Mouse (Mus musculus) CH12.LX (cell line): ENCODE data around the gene Slc44a4.
A peak's percentile ranks its signal among the peaks of the same experiment; 100 is the strongest.

Source experiments
- CHD2 ChIP-seq: IDR thresholded peaks from 2 replicates; pipeline ENCODE4 v1.6.1; 2011; ENCODE audit warnings: low read length, improper control_type of control experiment
- CTCF ChIP-seq, 2 experiments: IDR thresholded peaks in 1 of 2; conservative IDR thresholded peaks in 1 of 2; 2 replicates each; pipeline ENCODE4 v1.5.1; 2011 to 2012; ENCODE audit warnings: low read depth in 2 of 2, low read length in 2 of 2, improper control_type of control experiment in 1 of 2, inconsistent platforms in 1 of 2, mild to moderate bottlenecking in 1 of 2, moderate library complexity in 1 of 2
- EP300 ChIP-seq: IDR thresholded peaks from 2 replicates; pipeline ENCODE4 v1.6.1; 2011; ENCODE audit warnings: low read length, improper control_type of control experiment
- HCFC1 ChIP-seq: IDR thresholded peaks from 2 replicates; pipeline ENCODE4 v1.6.1; 2012; ENCODE audit warnings: low read depth, mild to moderate bottlenecking, inconsistent platforms, low read length, improper control_type of control experiment
- KAT2A ChIP-seq: IDR thresholded peaks from 2 replicates; pipeline ENCODE4 v1.6.1; 2012; ENCODE audit warnings: low read length, improper control_type of control experiment, inconsistent platforms; ENCODE audit not compliant: insufficient replicate concordance
- MAX ChIP-seq: IDR thresholded peaks from 2 replicates; pipeline ENCODE4 v1.6.1; 2011; ENCODE audit warnings: low read length, improper control_type of control experiment
- MEF2A ChIP-seq: IDR thresholded peaks from 2 replicates; pipeline ENCODE4 v1.6.1; 2014; ENCODE audit warnings: low read depth, mild to moderate bottlenecking, inconsistent platforms, low read length, improper control_type of control experiment, borderline replicate concordance
- MXI1 ChIP-seq: IDR thresholded peaks from 2 replicates; pipeline ENCODE4 v1.6.1; 2011; ENCODE audit warnings: mild to moderate bottlenecking, low read depth, low read length, improper control_type of control experiment
- POLR2A ChIP-seq: IDR thresholded peaks from 2 replicates; pipeline ENCODE4 v1.6.1; 2011; ENCODE audit warnings: low read depth, mild to moderate bottlenecking, improper control_type of control experiment, low read length
- RAD21 ChIP-seq: IDR thresholded peaks from 2 replicates; pipeline ENCODE4 v1.6.1; 2011; ENCODE audit warnings: low read depth, mild to moderate bottlenecking, low read length, improper control_type of control experiment, moderate library complexity
- RCOR1 ChIP-seq: conservative IDR thresholded peaks from 2 replicates; pipeline ENCODE4 v1.6.1; 2012; ENCODE audit warnings: low read depth, mild to moderate bottlenecking, inconsistent platforms, low read length, improper control_type of control experiment
- SMC3 ChIP-seq: IDR thresholded peaks from 2 replicates; pipeline ENCODE4 v1.6.1; 2011; ENCODE audit warnings: low read depth, low read length, improper control_type of control experiment
- TCF12 ChIP-seq: IDR thresholded peaks from 2 replicates; pipeline ENCODE4 v1.6.1; 2014; ENCODE audit warnings: low read depth, mild to moderate bottlenecking, inconsistent platforms, low read length, improper control_type of control experiment
- ZNF384 ChIP-seq: IDR thresholded peaks from 2 replicates; pipeline ENCODE4 v1.6.1; 2012; ENCODE audit warnings: low read depth, low read length, improper control_type of control experiment, inconsistent platforms

DNA sequence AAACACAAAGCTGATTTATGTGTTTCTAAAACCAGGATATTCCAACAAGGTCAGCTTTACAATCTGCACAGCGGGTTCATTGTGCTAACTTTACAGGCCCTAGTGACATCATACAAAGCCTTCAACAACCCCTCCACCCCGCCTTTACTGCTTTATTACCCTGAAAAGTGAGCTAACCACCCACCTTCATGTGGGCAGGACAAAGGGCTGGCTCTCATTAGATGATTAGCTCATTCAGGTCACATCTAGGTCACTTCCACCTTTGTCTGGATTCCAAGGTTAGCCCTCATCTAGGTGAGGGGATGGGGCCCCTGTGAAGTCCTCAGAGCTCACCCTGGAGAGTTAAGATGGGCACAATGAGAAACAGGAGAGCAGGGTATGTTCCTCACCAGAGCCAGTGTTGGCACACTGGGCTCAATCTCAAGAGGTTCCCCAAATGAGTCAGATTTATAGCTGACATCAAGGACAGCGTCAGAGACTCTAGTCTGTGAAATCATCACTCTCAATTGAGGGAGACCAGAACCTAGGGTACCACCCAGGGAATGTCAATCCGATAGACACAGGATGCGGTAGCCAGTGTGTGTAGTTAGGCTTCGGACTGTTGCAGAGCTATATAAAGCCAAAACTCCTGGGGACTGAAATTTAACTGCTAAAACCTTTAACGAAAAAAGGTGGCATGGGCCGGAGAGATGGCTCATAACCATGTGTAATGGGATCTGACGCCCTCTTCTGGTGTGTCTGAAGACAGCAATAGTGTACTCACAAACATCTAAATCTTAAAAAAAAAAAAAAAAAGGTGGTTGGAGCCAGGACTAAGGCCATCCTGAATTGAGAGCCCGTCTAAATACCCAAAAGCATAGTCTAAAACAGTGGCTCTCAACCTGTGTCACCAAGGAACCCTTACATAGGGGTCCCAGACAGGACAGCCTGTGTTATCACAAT is 36.5 kb downstream of the Slc44a4 start:
- no peak for TF ChIP-seq RCOR1
- TF ChIP-seq POLR2A = no peak; the same call in 1 of the 2 replicates
- no peak for TF ChIP-seq TCF12
- TF ChIP-seq MEF2A = no peak
- no peak for TF ChIP-seq EP300
- TF ChIP-seq MXI1 = no peak
- TF ChIP-seq CTCF (conservative IDR thresholded peaks at IDR 0.05 in 1 of 2, IDR thresholded peaks at IDR 0.05 in 1 of 2; ENCODE audit: low read depth in 2 of 2, low read length in 2 of 2) = peak; percentile 26 to 43; a peak in 2 of 4 replicates
- TF ChIP-seq RAD21 = no peak
- TF ChIP-seq KAT2A = no peak
- no peak for TF ChIP-seq MAX
- TF ChIP-seq ZNF384 = peak; percentile 78
- no peak for TF ChIP-seq SMC3
- TF ChIP-seq HCFC1 = no peak
- 0 out of 2 replicates have a peak, but pooled peaks have one; percentile 21 for TF ChIP-seq CHD2
